Mouse (Mus musculus) CH12.LX (cell line): ENCODE measurements around the gene Pepd. TPM values are rescaled to one million over a fixed set of nuclear protein-coding genes. Genes with fewer than 3 reads are reported as not detected.

Experiments used
- DNase-seq: peaks from one replicate; pipeline ENCODE4 v3.0.0-alpha.2; 2013; ENCODE audit errors: extremely low read depth
- H3K27ac ChIP-seq: 2 replicates; pipeline ENCODE4 v1.5.1; 2012; ENCODE audit warnings: low read depth, mild to moderate bottlenecking, control low read depth, moderate library complexity; ENCODE audit not compliant: insufficient read depth
- H3K27me3 ChIP-seq: replicated peaks from 2 replicates; pipeline ENCODE3; 2012; ENCODE audit warnings: inconsistent platforms
- H3K36me3 ChIP-seq, 2 experiments: replicated peaks in 1 of 2; 2 replicates each; pipeline versions ENCODE3 to v1.6.1; 2012; ENCODE audit warnings: inconsistent platforms in 1 of 2, low read length in 1 of 2, mild to moderate bottlenecking in 1 of 2, mixed read lengths in 1 of 2, moderate library complexity in 1 of 2; ENCODE audit not compliant: control insufficient read depth in 1 of 2, insufficient read depth in 1 of 2
- H3K4me1 ChIP-seq, 2 experiments: 2 replicates each; pipeline ENCODE4 v1.6.1; 2012; ENCODE audit warnings: inconsistent platforms in 1 of 2, moderate library complexity in 1 of 2; ENCODE audit not compliant: insufficient read depth in 2 of 2, control insufficient read depth in 1 of 2
- H3K4me2 ChIP-seq: 2 replicates; pipeline ENCODE4 v1.6.1; 2012; ENCODE audit warnings: low read depth, mild to moderate bottlenecking, control low read depth; ENCODE audit not compliant: poor library complexity, insufficient read depth, severe bottlenecking
- H3K4me3 ChIP-seq, 3 experiments: fragments of 150-350 bp in 1 of 3; sonication (generic) in 1 of 3; replicated peaks in 1 of 3; 2 replicates each; pipeline versions ENCODE3 to v1.5.1; 2011 to 2012; ENCODE audit warnings: low read depth in 2 of 3, low read length in 2 of 3, mild to moderate bottlenecking in 2 of 3, moderate library complexity in 2 of 3, control low read depth in 1 of 3, improper control_type of control experiment in 1 of 3, inconsistent platforms in 1 of 3, mixed read lengths in 1 of 3; ENCODE audit not compliant: poor library complexity in 1 of 3
- H3K79me2 ChIP-seq: replicated peaks from 2 replicates; pipeline ENCODE4 v1.6.1; 2012; ENCODE audit warnings: mild to moderate bottlenecking, moderate library complexity; ENCODE audit not compliant: control insufficient read depth, poor library complexity, insufficient read depth, severe bottlenecking; ENCODE audit errors: extremely low read depth
- H3K9ac ChIP-seq: 2 replicates; pipeline ENCODE4 v1.6.1; 2012; ENCODE audit warnings: low read depth, mild to moderate bottlenecking, control low read depth, moderate library complexity; ENCODE audit not compliant: insufficient read depth
- H3K9me3 ChIP-seq: replicated peaks from 2 replicates; pipeline ENCODE3; 2012; ENCODE audit warnings: low read length, inconsistent platforms, mixed read lengths
- BHLHE40 ChIP-seq: IDR thresholded peaks from 2 replicates; pipeline ENCODE4 v1.6.1; 2011; ENCODE audit warnings: mild to moderate bottlenecking, low read depth, low read length, improper control_type of control experiment
- CHD2 ChIP-seq: IDR thresholded peaks from 2 replicates; pipeline ENCODE4 v1.6.1; 2011; ENCODE audit warnings: low read length, improper control_type of control experiment
- E2F4 ChIP-seq: IDR thresholded peaks from 2 replicates; pipeline ENCODE4 v1.6.1; 2011; ENCODE audit warnings: low read depth, low read length, improper control_type of control experiment; ENCODE audit not compliant: insufficient replicate concordance
- ELF1 ChIP-seq: IDR thresholded peaks from 2 replicates; pipeline ENCODE4 v1.6.1; 2014; ENCODE audit warnings: low read depth, mild to moderate bottlenecking, inconsistent platforms, low read length, improper control_type of control experiment
- ETS1 ChIP-seq: conservative IDR thresholded peaks from 2 replicates; pipeline ENCODE4 v1.6.1; 2012; ENCODE audit warnings: low read depth, mild to moderate bottlenecking, inconsistent platforms, low read length, improper control_type of control experiment, moderate library complexity
- GABPA ChIP-seq: IDR thresholded peaks from 2 replicates; pipeline ENCODE4 v1.6.1; 2012; ENCODE audit warnings: low read depth, low read length, improper control_type of control experiment, inconsistent platforms; ENCODE audit not compliant: insufficient replicate concordance
- HCFC1 ChIP-seq: IDR thresholded peaks from 2 replicates; pipeline ENCODE4 v1.6.1; 2012; ENCODE audit warnings: low read depth, mild to moderate bottlenecking, inconsistent platforms, low read length, improper control_type of control experiment
- MAFK ChIP-seq: IDR thresholded peaks from 2 replicates; pipeline ENCODE4 v1.6.1; 2011; ENCODE audit warnings: low read length, improper control_type of control experiment; ENCODE audit not compliant: insufficient replicate concordance
- MYC ChIP-seq: IDR thresholded peaks from 2 replicates; pipeline ENCODE4 v1.6.1; 2011; ENCODE audit warnings: low read depth, mild to moderate bottlenecking, improper control_type of control experiment, low read length
- POLR2AphosphoS2 ChIP-seq: IDR thresholded peaks from 2 replicates; pipeline ENCODE4 v1.6.1; 2011; ENCODE audit warnings: low read depth, low read length, improper control_type of control experiment
- SIN3A ChIP-seq: IDR thresholded peaks from 2 replicates; pipeline ENCODE4 v1.6.1; 2012; ENCODE audit warnings: low read length, improper control_type of control experiment, inconsistent platforms
- TBP ChIP-seq: conservative IDR thresholded peaks from 2 replicates; pipeline ENCODE4 v1.6.1; 2011; ENCODE audit warnings: low read depth, low read length, improper control_type of control experiment
- ZC3H11A ChIP-seq: IDR thresholded peaks from 2 replicates; pipeline ENCODE4 v1.6.1; 2012; ENCODE audit warnings: low read depth, mild to moderate bottlenecking, inconsistent platforms, low read length, improper control_type of control experiment
- ZKSCAN1 ChIP-seq: IDR thresholded peaks from 2 replicates; pipeline ENCODE4 v1.6.1; 2012; ENCODE audit warnings: low read depth, inconsistent platforms, low read length, improper control_type of control experiment, borderline replicate concordance
- ZMIZ1 ChIP-seq: IDR thresholded peaks from 2 replicates; pipeline ENCODE4 v1.6.1; 2012; ENCODE audit warnings: low read depth, mild to moderate bottlenecking, inconsistent platforms, low read length, improper control_type of control experiment
- ZNF384 ChIP-seq: IDR thresholded peaks from 2 replicates; pipeline ENCODE4 v1.6.1; 2012; ENCODE audit warnings: low read depth, low read length, improper control_type of control experiment, inconsistent platforms
- dilution Hi-C: fragments of 300-500 bp; cut with MboI; formaldehyde crosslinking; loops from 2 replicates; pipeline ENCODE4 v1.14.3; 2020; ENCODE audit warnings: low sequenced_read_pairs; ENCODE audit not compliant: extremely low pct_unique_long_range_greater_than_20kb, extremely low pct_ligation_motif_present
- in situ Hi-C: fragments of 300-500 bp; cut with MboI; formaldehyde crosslinking; loops from 3 replicates; pipeline ENCODE4 v1.14.3; 2019; ENCODE audit warnings: low sequenced_read_pairs, low pct_ligation_motif_present, low pct_unique_long_range_greater_than_20kb, mixed read lengths
- polyA plus RNA-seq: library from polyadenylated mRNA; unstranded; fragments of >175 nt; gene quantifications from 2 replicates; pipeline ENCODE4 v1.2.1, GENCODE M21; 2012; ENCODE audit warnings: low read depth; ENCODE audit not compliant: insufficient read length
- total RNA-seq, 2 experiments: library from RNA; depleted of rRNA; stranded (reverse); fragments of 300-350 nt in 1 of 2; fragments of >200 nt in 1 of 2; gene quantifications; 2 replicates each; pipeline ENCODE4 v1.2.3; 2012 to 2014

The Pepd gene
- total and polyA plus RNA-seq, 3 experiments, result 52.4 to 68.3 (median 53.5) TPM

DNA sequence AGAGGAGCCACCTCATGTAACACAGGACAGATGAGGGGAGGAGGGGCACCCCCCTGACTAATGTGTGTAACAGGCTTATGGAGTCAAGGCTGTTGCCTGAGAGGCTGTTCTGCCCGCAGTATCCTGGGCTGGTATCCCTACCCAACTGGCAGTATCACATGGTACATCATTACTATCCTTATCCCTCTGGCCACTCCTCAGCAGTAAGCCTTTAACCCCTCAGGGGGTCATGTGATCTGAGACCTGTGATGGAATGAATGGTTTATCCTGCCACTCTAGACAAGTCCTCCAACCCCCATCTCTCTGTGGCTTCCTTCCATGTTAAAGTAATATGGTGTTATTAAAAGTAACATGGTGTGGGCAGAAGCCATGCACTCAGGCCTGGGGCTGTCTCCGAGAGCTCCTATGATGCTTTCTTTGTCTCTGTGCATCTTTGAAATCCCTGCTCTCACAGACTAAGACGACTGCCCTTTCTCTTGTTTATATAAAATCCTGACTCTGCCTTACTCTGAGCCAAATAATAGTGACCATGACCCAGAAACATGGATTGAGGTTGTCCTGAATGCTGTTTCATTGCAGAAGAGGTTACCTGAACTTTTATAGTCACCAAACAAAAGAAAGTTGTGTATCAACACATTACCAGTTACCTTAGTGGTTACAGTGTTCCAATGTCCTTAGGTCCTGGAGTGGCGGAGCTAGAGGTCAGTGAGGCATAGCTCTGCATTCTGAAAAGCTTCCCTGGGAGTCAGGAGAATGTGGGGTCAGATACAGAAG, 71.7 kb downstream of the Pepd start:
- Histone ChIP-seq H3K36me3 (peaks cover 0 to 33% of the 10 kb centered on the region in 2 experiments), H3K27me3 (no peaks in the 10 kb centered on the region), H3K9ac (no peak overlapping the region), H3K79me2 (no peaks in the 10 kb centered on the region), H3K4me1 (peaks cover 11 to 40% of the 10 kb centered on the region in 2 experiments), H3K4me3 (no peak overlapping the region), H3K4me2 (peak overlapping the region; percentile 17; the same call in 1 of the 2 replicates), H3K9me3 (no peaks in the 10 kb centered on the region)
- in situ Hi-C loops, result no loop called here
- no peak for DNase-seq
- TF ChIP-seq POLR2AphosphoS2 (no peak), E2F4 (no peak), MYC (no peak), HCFC1 (no peak), ZMIZ1 (no peak), ZNF384 (no peak), SIN3A (no peak)
- TF ChIP-seq, all 38 proteins: peak for 0
- dilution Hi-C loops, result no loop called here
- H3K27ac ChIP-seq, result peak overlapping the region; percentile 49; the same call in 1 of the 2 replicates

DNA sequence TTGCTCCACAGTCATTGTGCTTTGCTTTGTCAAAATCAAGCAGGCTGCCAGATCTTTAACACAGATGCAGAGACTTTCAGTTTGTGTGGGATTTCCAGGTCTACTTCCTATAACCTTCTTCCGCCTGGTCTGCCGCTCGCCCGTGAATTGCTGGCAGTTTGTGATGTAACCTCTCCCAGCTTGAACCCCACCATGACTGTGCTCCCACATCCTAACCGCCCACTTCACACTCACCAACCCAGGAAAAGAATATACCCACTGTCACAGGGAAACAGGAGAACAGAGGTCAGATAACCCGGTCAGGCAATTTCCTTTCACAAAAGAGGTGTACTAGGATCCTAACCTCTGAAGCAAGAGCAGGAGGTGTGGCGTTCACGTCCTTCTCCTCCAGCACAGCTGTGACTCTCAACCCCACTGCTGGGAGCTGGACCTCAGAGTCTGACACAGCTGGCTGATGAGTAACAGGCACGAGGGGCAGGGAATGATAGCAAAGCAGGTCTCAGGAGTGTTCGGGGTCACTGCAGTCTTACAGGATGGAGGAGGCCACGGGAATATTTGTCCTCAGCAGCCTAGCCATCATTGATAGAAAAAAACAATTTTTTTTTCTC, 72.5 kb downstream of the Pepd start:
- peaks cover 0 to 37% of the 10 kb centered on the region in 2 experiments for H3K36me3 ChIP-seq
- H3K27me3 ChIP-seq, result no peaks in the 10 kb centered on the region
- in situ Hi-C loops, result no loop called here
- H3K79me2 ChIP-seq, result no peaks in the 10 kb centered on the region
- no peak for TF ChIP-seq POLR2AphosphoS2
- TF ChIP-seq ELF1, result peak; percentile 46
- no peak for TF ChIP-seq ZC3H11A
- TF ChIP-seq ZKSCAN1, result no peak
- TF ChIP-seq TBP, result no peak
- no peak for TF ChIP-seq CHD2
- peak; percentile 83 for TF ChIP-seq ETS1
- peak; percentile 71 for TF ChIP-seq BHLHE40
- no peak for TF ChIP-seq GABPA
- TF ChIP-seq MAFK, result 0 out of 2 replicates have a peak, but pooled peaks have one; percentile 4
- TF ChIP-seq, all 38 proteins: peak for 4
- dilution Hi-C loops, result no loop called here
- no peak overlapping the region for H3K4me3 ChIP-seq
- peak overlapping the region; percentile 48; the same call in 1 of the 2 replicates for H3K4me2 ChIP-seq
- H3K27ac ChIP-seq, result peak overlapping the region; percentile 49
- no peaks in the 10 kb centered on the region for H3K9me3 ChIP-seq
- DNase-seq, result peak; percentile 46
- no peak overlapping the region; the same call in 1 of the 2 replicates for H3K9ac ChIP-seq
- H3K4me1 ChIP-seq, result peaks cover 11 to 40% of the 10 kb centered on the region in 2 experiments
